Comparison of ENCODE assay signal across 13 mouse cellular contexts in the genomic region with DNA sequence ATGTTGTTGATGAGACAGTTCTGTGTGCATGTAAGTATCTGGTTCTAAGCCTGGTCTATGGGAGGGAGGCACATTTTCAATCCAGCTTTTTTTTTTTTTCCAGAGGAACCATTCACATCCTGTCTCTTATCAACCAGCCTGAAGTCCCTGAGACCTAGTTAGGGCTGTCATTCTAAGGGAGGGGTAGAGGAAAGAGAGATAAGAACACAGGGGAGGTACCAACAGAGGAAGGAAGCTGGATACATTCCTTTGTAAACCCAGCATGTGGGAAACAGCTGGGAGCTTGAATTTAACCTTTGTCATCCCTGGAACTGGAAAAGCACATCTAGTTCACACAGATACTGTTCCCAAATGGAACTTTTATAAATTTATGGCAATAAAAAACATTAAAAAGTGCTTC.
DNase-seq lines count a peak whose midpoint lies in the region; ATAC-seq and TF ChIP-seq lines count a peak whose summit lies in the region.
"Had no signal": no experiment of that assay in that cellular context is flagged by ENCODE, and none has a peak within 500 bp of the region (broad histone marks: within the 10 kb centered on the region; RNA-seq: fewer than 3 reads in every experiment).

No protein-coding gene starts in this region.

- no peak for TF ChIP-seq EP300 in stomach, postnatal 0 days (optimal IDR thresholded peaks at IDR 0.05)

- no peaks in the 10 kb centered on the region for H3K27me3 ChIP-seq in kidney, embryonic 14.5 days (ENCODE audit: control insufficient read depth, insufficient read depth, low read length)
- no peaks in the 10 kb centered on the region for H3K27me3 ChIP-seq in stomach, embryonic 14.5 days (ENCODE audit: control insufficient read depth, insufficient read depth, low read length)
- no peaks in the 10 kb centered on the region for H3K27me3 ChIP-seq in stomach, postnatal 0 days (ENCODE audit: control insufficient read depth, insufficient read depth, low read length)
- H3K27me3 ChIP-seq: lung, embryonic 15.5 days; midbrain, embryonic 13.5 days had no signal

- no peaks in the 10 kb centered on the region for H3K36me3 ChIP-seq in kidney, embryonic 14.5 days (ENCODE audit: control insufficient read depth, insufficient read depth, low read length)
- no peaks in the 10 kb centered on the region for H3K36me3 ChIP-seq in stomach, embryonic 14.5 days (ENCODE audit: control insufficient read depth, insufficient read depth, low read length)
- H3K36me3 ChIP-seq in stomach, postnatal 0 days (ENCODE audit: control insufficient read depth, insufficient read depth, low read length) = no peaks in the 10 kb centered on the region
- H3K36me3 ChIP-seq: embryonic facial prominence, embryonic 10.5 days; lung, embryonic 15.5 days; midbrain, embryonic 13.5 days had no signal

- no peak for ATAC-seq in kidney, embryonic 14.5 days (ENCODE audit: low FRiP score, low TSS enrichment)
- ATAC-seq in stomach, embryonic 14.5 days (ENCODE audit: insufficient number of reproducible peaks, insufficient read depth, low FRiP score, low read depth) = 0 out of 2 replicates have a peak, but pooled peaks have one; percentile 33
- ATAC-seq in stomach, postnatal 0 days (ENCODE audit: low FRiP score, low TSS enrichment) = no peak
- ATAC-seq: activated CD4-positive, CD25-positive, alpha-beta regulatory T cell, adult 4 months; midbrain, embryonic 13.5 days had no signal

- no peak overlapping the region for H3K9ac ChIP-seq in kidney, embryonic 14.5 days (ENCODE audit: low read depth, low read length)
- no peak overlapping the region for H3K9ac ChIP-seq in stomach, embryonic 14.5 days (replicated peaks; ENCODE audit: low read depth, low read length)
- H3K9ac ChIP-seq in stomach, postnatal 0 days (ENCODE audit: low read length) = no peak overlapping the region
- H3K9ac ChIP-seq: lung, embryonic 15.5 days; midbrain, embryonic 13.5 days had no signal

- H3K4me3 ChIP-seq in kidney, embryonic 14.5 days (ENCODE audit: low read length) = no peak overlapping the region
- no peak overlapping the region for H3K4me3 ChIP-seq in stomach, embryonic 14.5 days (ENCODE audit: low read depth, low read length)
- H3K4me3 ChIP-seq in stomach, postnatal 0 days (ENCODE audit: low read depth, low read length) = no peak overlapping the region
- H3K4me3 ChIP-seq: embryonic facial prominence, embryonic 10.5 days; lung, embryonic 15.5 days; midbrain, embryonic 13.5 days had no signal

- no peak overlapping the region for H3K27ac ChIP-seq in kidney, embryonic 14.5 days (ENCODE audit: low read depth, low read length)
- H3K27ac ChIP-seq in stomach, embryonic 14.5 days (ENCODE audit: low read length) = no peak overlapping the region
- no peak overlapping the region for H3K27ac ChIP-seq in stomach, postnatal 0 days (replicated peaks)
- H3K27ac ChIP-seq: embryonic facial prominence, embryonic 10.5 days; lung, embryonic 15.5 days; midbrain, embryonic 13.5 days had no signal

- H3K9me3 ChIP-seq in kidney, embryonic 14.5 days (ENCODE audit: control insufficient read depth, low read length) = no peaks in the 10 kb centered on the region
- H3K9me3 ChIP-seq in stomach, embryonic 14.5 days (ENCODE audit: control insufficient read depth, low read depth, low read length) = no peaks in the 10 kb centered on the region
- no peaks in the 10 kb centered on the region for H3K9me3 ChIP-seq in stomach, postnatal 0 days (ENCODE audit: control insufficient read depth, low read length)
- H3K9me3 ChIP-seq: embryonic facial prominence, embryonic 10.5 days; lung, embryonic 15.5 days; midbrain, embryonic 13.5 days had no signal

- intact Hi-C loops in heart, postnatal 10 days (cut with DNase I) = loop anchor here (5.0 kb wide), 1 partner anchor 290 kb away; no protein-coding TSS in a partner anchor

- no peak for TF ChIP-seq CTCF in stomach, postnatal 0 days (IDR thresholded peaks at IDR 0.05; ENCODE audit: low read depth)

- no peaks in the 10 kb centered on the region for H3K4me1 ChIP-seq in kidney, embryonic 14.5 days (ENCODE audit: control insufficient read depth, insufficient read depth, low read length)
- no peaks in the 10 kb centered on the region for H3K4me1 ChIP-seq in stomach, embryonic 14.5 days (ENCODE audit: control insufficient read depth, insufficient read depth, low read length)
- no peaks in the 10 kb centered on the region for H3K4me1 ChIP-seq in stomach, postnatal 0 days (replicated peaks; ENCODE audit: control insufficient read depth, insufficient read depth)
- H3K4me1 ChIP-seq: embryonic facial prominence, embryonic 10.5 days; lung, embryonic 15.5 days; midbrain, embryonic 13.5 days had no signal

- peak; percentile 12 for DNase-seq in kidney, adult 11 months
- no peak for DNase-seq in stomach, postnatal 0 days (ENCODE audit: low spot score)
- DNase-seq in heart, postnatal 10 days = peak; percentile 25 to 39
- DNase-seq in cerebellum, adult 9-10 months = no peak
- no peak for DNase-seq in cerebellum, postnatal 25 days
- DNase-seq: cerebellum, adult 2 months; right cerebral cortex, postnatal 4 days had no signal

- no peak overlapping the region for H3K4me2 ChIP-seq in kidney, embryonic 14.5 days (replicated peaks; ENCODE audit: low read depth, low read length)
- no peak overlapping the region for H3K4me2 ChIP-seq in stomach, embryonic 14.5 days (replicated peaks; ENCODE audit: low read depth, low read length)
- H3K4me2 ChIP-seq in stomach, postnatal 0 days (replicated peaks; ENCODE audit: low read depth) = no peak overlapping the region
- H3K4me2 ChIP-seq: lung, embryonic 15.5 days; midbrain, embryonic 13.5 days had no signal

Comparison
In these comparisons a context has a peak if more than half of its experiments do, and no peak if none do; other contexts are left out.
1. DNase-seq: peak in kidney, adult 11 months (single experiment) and heart, postnatal 10 days (2 of 2); none in stomach, postnatal 0 days (single experiment), cerebellum, adult 9-10 months (single experiment) and cerebellum, postnatal 25 days (0 of 2).